In the genomic region with DNA sequence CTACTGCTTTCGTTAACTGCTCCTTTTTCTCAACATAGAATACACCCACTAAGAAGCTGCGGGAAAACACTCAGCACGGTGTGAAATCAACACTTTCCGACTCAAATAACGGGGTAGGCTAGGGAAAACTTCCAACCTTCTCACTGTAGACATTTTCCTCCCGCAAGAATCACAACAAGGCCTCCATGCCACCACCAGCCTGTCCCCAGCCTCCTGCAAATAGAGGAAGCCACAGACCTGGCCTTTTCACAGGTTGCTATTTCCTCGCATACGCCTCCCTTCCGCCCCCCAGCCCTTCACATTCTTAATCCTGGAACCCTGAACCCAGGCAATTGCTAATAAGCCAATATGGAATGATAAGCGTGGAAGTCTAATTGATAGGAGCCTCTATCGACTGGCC, we compare ENCODE assay signal across 21 mouse cellular contexts.
A peak's percentile ranks its signal among the peaks of the same experiment; 100 is the strongest.
DNase-seq lines count a peak whose midpoint lies in the region; ATAC-seq and TF ChIP-seq lines count a peak whose summit lies in the region.
"Had no signal": no experiment of that assay in that cellular context is flagged by ENCODE, and none has a peak within 500 bp of the region (broad histone marks: within the 10 kb centered on the region; RNA-seq: fewer than 3 reads in every experiment).

No protein-coding gene starts in this region.

- intact Hi-C loops in left cerebral cortex, adult 2 months (cut with DNase I), result no loop called here

- ATAC-seq in hematopoietic stem cell, adult 5-6 weeks (replicated peaks in 1 of 2; ENCODE audit: insufficient read depth in 1 of 2, low FRiP score in 2 of 2, low TSS enrichment in 1 of 2, low read depth in 1 of 2, poor library complexity in 2 of 2, severe bottlenecking in 2 of 2), result peak; percentile 67 to 76
- ATAC-seq: forebrain, embryonic 14.5 days; intestine, embryonic 16.5 days had no signal

- peak; percentile 5 for DNase-seq in adrenal gland, postnatal 10 days
- no peak for DNase-seq in adrenal gland, postnatal 36 days
- no peak for DNase-seq in left cerebral cortex, adult 2 months (ENCODE audit: extremely low spot score in 1 of 2, low spot score in 2 of 2)
- no peak for DNase-seq in left cerebral cortex, adult 8-10 months (ENCODE audit: low spot score in 2 of 2)
- DNase-seq in B cell, adult 2 months, result peak; percentile 14 to 21
- DNase-seq in heart, postnatal 4 days, result no peak
- DNase-seq in embryo, embryonic 10.5 days (ENCODE audit: low spot score), result no peak
- DNase-seq: cerebellum, adult 18-20 months; cerebellum, postnatal 25 days; gastrocnemius, postnatal 36 days; kidney, postnatal 36 days; liver, embryonic 13.5 days; lung, embryonic 14.5 days; lung, postnatal 4 days had no signal

- TF ChIP-seq CTCF in left cerebral cortex, adult 2 months (IDR thresholded peaks at IDR 0.05), result no peak

- H3K27ac ChIP-seq in left cerebral cortex, adult 2 months, result peak overlapping the region; percentile 0; the same call in 1 of the 2 replicates
- H3K27ac ChIP-seq: embryonic facial prominence, embryonic 10.5 days; heart, embryonic 15.5 days; limb, embryonic 13.5 days; liver, embryonic 13.5 days had no signal

- H3K4me3 ChIP-seq in left cerebral cortex, adult 2 months, result no peak overlapping the region
- H3K4me3 ChIP-seq: embryonic facial prominence, embryonic 10.5 days; heart, embryonic 15.5 days; limb, embryonic 13.5 days; liver, embryonic 13.5 days; neural tube, embryonic 13.5 days had no signal

Comparison
In these comparisons a context has a peak if more than half of its experiments do, and no peak if none do; other contexts are left out.
1. DNase-seq: peak in adrenal gland, postnatal 10 days (single experiment) and B cell, adult 2 months (2 of 2); none in adrenal gland, postnatal 36 days (0 of 2), left cerebral cortex, adult 2 months (0 of 2), left cerebral cortex, adult 8-10 months (0 of 2), heart, postnatal 4 days (single experiment) and embryo, embryonic 10.5 days (single experiment).